Mouse (Mus musculus): ENCODE measurements around the gene Ddx52.

Gene Ddx52

GRCm38 (mm10) chr11:83969040-83969439 lies 27.2 kb downstream of the Ddx52 start:
- no peak for DNase-seq

- DNase-seq = no peak
Measured at GRCm38 (mm10) chr11:83974561-83975346, 32.9 kb downstream of the Ddx52 start.

GRCm38 (mm10) chr11:83975488-83975887 lies 33.6 kb downstream of the Ddx52 start:
- no peak for DNase-seq

GRCm38 (mm10) chr11:83976236-83976977 lies 34.5 kb downstream of the Ddx52 start:
- no peak for DNase-seq

GRCm38 (mm10) chr11:83977810-83978209 lies 35.9 kb downstream of the Ddx52 start:
- no peak for DNase-seq

GRCm38 (mm10) chr11:83979992-83980391 lies 38.1 kb downstream of the Ddx52 start:
- no peak for DNase-seq

- DNase-seq = no peak
Measured at GRCm38 (mm10) chr11:83981338-83981737, 39.5 kb downstream of the Ddx52 start.

- no peak for DNase-seq
Measured at GRCm38 (mm10) chr11:83991701-83992100, 49.8 kb downstream of the Ddx52 start.

- no peak for DNase-seq
Measured at GRCm38 (mm10) chr11:83993428-83993827, 51.6 kb downstream of the Ddx52 start.

- no peak for DNase-seq
Measured at GRCm38 (mm10) chr11:83994481-83994880, 52.6 kb downstream of the Ddx52 start.

- DNase-seq = no peak
Measured at GRCm38 (mm10) chr11:83995535-83995950, 53.7 kb downstream of the Ddx52 start.

GRCm38 (mm10) chr11:83997171-83997868 lies 55.5 kb downstream of the Ddx52 start:
- no peak for DNase-seq

GRCm38 (mm10) chr11:83998993-83999392 lies 57.1 kb downstream of the Ddx52 start:
- DNase-seq = no peak

- DNase-seq = no peak
Measured at GRCm38 (mm10) chr11:83999411-83999915, 57.6 kb downstream of the Ddx52 start.

- DNase-seq = no peak
Measured at GRCm38 (mm10) chr11:84001257-84001656, 59.4 kb downstream of the Ddx52 start.

- no peak for DNase-seq
Measured at GRCm38 (mm10) chr11:84003986-84004385, 62.1 kb downstream of the Ddx52 start.

GRCm38 (mm10) chr11:84009001-84009400 lies 67.1 kb downstream of the Ddx52 start:
- DNase-seq = peak; percentile 18

- no peak for DNase-seq
Measured at GRCm38 (mm10) chr11:84010411-84010810, 68.5 kb downstream of the Ddx52 start.

GRCm38 (mm10) chr11:84011050-84011449 lies 69.2 kb downstream of the Ddx52 start:
- DNase-seq = no peak

GRCm38 (mm10) chr11:84011576-84011975 lies 69.7 kb downstream of the Ddx52 start:
- DNase-seq = no peak
